Mouse (Mus musculus): Measurements from ENCODE around the gene Pgm5. TPM values are rescaled to one million over a fixed set of nuclear protein-coding genes. Genes with fewer than 3 reads are reported as not detected.

Pgm5 gene
- total RNA-seq, 1 experiment, result 3.0 TPM

- H3K9ac ChIP-seq (ENCODE audit: insufficient read depth, low read depth, low read length, poor library complexity, severe bottlenecking), result no peak overlapping the region
- TF ChIP-seq ZC3H11A (IDR thresholded peaks at IDR 0.05; ENCODE audit: borderline replicate concordance, low read depth, low read length) (no peak), HCFC1 (IDR thresholded peaks at IDR 0.05; ENCODE audit: borderline replicate concordance, insufficient read depth, low read length) (no peak), MAFK (IDR thresholded peaks at IDR 0.05; ENCODE audit: insufficient read depth, low read depth, low read length) (no peak), CHD2 (IDR thresholded peaks at IDR 0.05; ENCODE audit: low read depth, low read length) (no peak), ZNF384 (IDR thresholded peaks at IDR 0.05; ENCODE audit: low read depth, low read length) (no peak)
- no peak for DNase-seq (ENCODE audit: low read depth, low spot score)
- no peaks in the 10 kb centered on the region for H3K4me1 ChIP-seq (ENCODE audit: control insufficient read depth in 2 of 2, insufficient read depth in 2 of 2, low read length in 2 of 2, poor library complexity in 1 of 2)
- H3K9me3 ChIP-seq (ENCODE audit: control insufficient read depth, insufficient read depth, low read depth, low read length), result no peaks in the 10 kb centered on the region
- H3K4me3 ChIP-seq (ENCODE audit: insufficient read depth in 1 of 2, low read depth in 1 of 2, low read length in 2 of 2, poor library complexity in 1 of 2, severe bottlenecking in 1 of 2), result no peak overlapping the region
- H3K27ac ChIP-seq (ENCODE audit: insufficient read depth, low read depth, low read length, poor library complexity, severe bottlenecking), result no peak overlapping the region
- in situ Hi-C loops (cut with MboI; ENCODE audit: low sequenced_read_pairs in 2 of 2, unreplicated experiment in 2 of 2), result no loop called here
- no peaks in the 10 kb centered on the region for H3K36me3 ChIP-seq (ENCODE audit: control insufficient read depth, insufficient read depth, low read length, poor library complexity, severe bottlenecking)
These were observed 141.2 kb downstream of the Pgm5 start for GRCm38 (mm10) chr19:24720448-24720847.

DNA sequence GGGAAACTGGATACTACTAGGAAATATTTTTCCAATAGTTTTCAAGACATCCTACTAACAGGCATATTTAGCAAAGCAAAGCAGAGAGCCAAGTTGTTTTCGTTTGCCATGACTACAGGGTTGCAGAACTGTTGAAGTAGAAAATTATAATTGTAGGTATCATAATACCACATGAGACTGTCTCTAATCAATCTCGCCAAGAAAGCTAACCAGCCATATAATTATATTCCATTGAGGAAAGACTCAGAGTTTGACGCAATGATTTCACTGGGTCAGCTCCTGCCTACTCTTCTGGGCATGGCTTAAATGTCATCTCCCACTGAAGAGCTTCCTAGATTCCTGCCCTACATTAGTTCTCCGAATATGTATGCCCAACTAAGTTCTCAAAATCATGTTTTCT, 142.2 kb downstream of the Pgm5 start:
- TF ChIP-seq MAFK (IDR thresholded peaks at IDR 0.05; ENCODE audit: insufficient read depth, low read depth, low read length) (no peak), HCFC1 (IDR thresholded peaks at IDR 0.05; ENCODE audit: borderline replicate concordance, insufficient read depth, low read length) (no peak), CHD2 (IDR thresholded peaks at IDR 0.05; ENCODE audit: low read depth, low read length) (no peak), ZC3H11A (IDR thresholded peaks at IDR 0.05; ENCODE audit: borderline replicate concordance, low read depth, low read length) (no peak), ZNF384 (IDR thresholded peaks at IDR 0.05; ENCODE audit: low read depth, low read length) (no peak)
- in situ Hi-C loops (cut with MboI; ENCODE audit: low sequenced_read_pairs in 2 of 2, unreplicated experiment in 2 of 2), result no loop called here
- Histone ChIP-seq H3K4me3 (ENCODE audit: insufficient read depth in 1 of 2, low read depth in 1 of 2, low read length in 2 of 2, poor library complexity in 1 of 2, severe bottlenecking in 1 of 2) (no peak overlapping the region), H3K27ac (ENCODE audit: insufficient read depth, low read depth, low read length, poor library complexity, severe bottlenecking) (no peak overlapping the region), H3K4me1 (ENCODE audit: control insufficient read depth in 2 of 2, insufficient read depth in 2 of 2, low read length in 2 of 2, poor library complexity in 1 of 2) (no peaks in the 10 kb centered on the region), H3K9me3 (ENCODE audit: control insufficient read depth, insufficient read depth, low read depth, low read length) (no peaks in the 10 kb centered on the region), H3K9ac (ENCODE audit: insufficient read depth, low read depth, low read length, poor library complexity, severe bottlenecking) (no peak overlapping the region), H3K36me3 (ENCODE audit: control insufficient read depth, insufficient read depth, low read length, poor library complexity, severe bottlenecking) (no peaks in the 10 kb centered on the region)
- no peak for DNase-seq (ENCODE audit: low read depth, low spot score)

GRCm38 (mm10) chr19:24718021-24718420, 143.6 kb downstream of the Pgm5 start:
- TF ChIP-seq ZC3H11A (IDR thresholded peaks at IDR 0.05; ENCODE audit: borderline replicate concordance, low read depth, low read length) (no peak), ZNF384 (IDR thresholded peaks at IDR 0.05; ENCODE audit: low read depth, low read length) (no peak), CHD2 (IDR thresholded peaks at IDR 0.05; ENCODE audit: low read depth, low read length) (no peak), MAFK (IDR thresholded peaks at IDR 0.05; ENCODE audit: insufficient read depth, low read depth, low read length) (no peak), HCFC1 (IDR thresholded peaks at IDR 0.05; ENCODE audit: borderline replicate concordance, insufficient read depth, low read length) (no peak)
- H3K9ac ChIP-seq (ENCODE audit: insufficient read depth, low read depth, low read length, poor library complexity, severe bottlenecking), result no peak overlapping the region
- H3K4me1 ChIP-seq (ENCODE audit: control insufficient read depth in 2 of 2, insufficient read depth in 2 of 2, low read length in 2 of 2, poor library complexity in 1 of 2), result no peaks in the 10 kb centered on the region
- H3K36me3 ChIP-seq (ENCODE audit: control insufficient read depth, insufficient read depth, low read length, poor library complexity, severe bottlenecking), result no peaks in the 10 kb centered on the region
- H3K4me3 ChIP-seq (ENCODE audit: insufficient read depth in 1 of 2, low read depth in 1 of 2, low read length in 2 of 2, poor library complexity in 1 of 2, severe bottlenecking in 1 of 2), result no peak overlapping the region
- in situ Hi-C loops (cut with MboI; ENCODE audit: low sequenced_read_pairs in 2 of 2, unreplicated experiment in 2 of 2), result no loop called here
- no peak overlapping the region for H3K27ac ChIP-seq (ENCODE audit: insufficient read depth, low read depth, low read length, poor library complexity, severe bottlenecking)
- DNase-seq (ENCODE audit: low read depth, low spot score), result no peak
- no peaks in the 10 kb centered on the region for H3K9me3 ChIP-seq (ENCODE audit: control insufficient read depth, insufficient read depth, low read depth, low read length)

- Histone ChIP-seq H3K4me3 (ENCODE audit: insufficient read depth in 1 of 2, low read depth in 1 of 2, low read length in 2 of 2, poor library complexity in 1 of 2, severe bottlenecking in 1 of 2) (no peak overlapping the region), H3K27ac (ENCODE audit: insufficient read depth, low read depth, low read length, poor library complexity, severe bottlenecking) (no peak overlapping the region), H3K36me3 (ENCODE audit: control insufficient read depth, insufficient read depth, low read length, poor library complexity, severe bottlenecking) (no peaks in the 10 kb centered on the region), H3K4me1 (ENCODE audit: control insufficient read depth in 2 of 2, insufficient read depth in 2 of 2, low read length in 2 of 2, poor library complexity in 1 of 2) (no peaks in the 10 kb centered on the region), H3K9ac (ENCODE audit: insufficient read depth, low read depth, low read length, poor library complexity, severe bottlenecking) (no peak overlapping the region), H3K9me3 (ENCODE audit: control insufficient read depth, insufficient read depth, low read depth, low read length) (no peaks in the 10 kb centered on the region)
- no peak for DNase-seq (ENCODE audit: low read depth, low spot score)
- no peak for TF ChIP-seq CHD2 (IDR thresholded peaks at IDR 0.05; ENCODE audit: low read depth, low read length)
- no peak for TF ChIP-seq ZC3H11A (IDR thresholded peaks at IDR 0.05; ENCODE audit: borderline replicate concordance, low read depth, low read length)
- TF ChIP-seq MAFK (IDR thresholded peaks at IDR 0.05; ENCODE audit: insufficient read depth, low read depth, low read length), result no peak
- TF ChIP-seq ZNF384 (IDR thresholded peaks at IDR 0.05; ENCODE audit: low read depth, low read length), result no peak
- no peak for TF ChIP-seq HCFC1 (IDR thresholded peaks at IDR 0.05; ENCODE audit: borderline replicate concordance, insufficient read depth, low read length)
- in situ Hi-C loops (cut with MboI; ENCODE audit: low sequenced_read_pairs in 2 of 2, unreplicated experiment in 2 of 2), result no loop called here
These were observed 145.2 kb downstream of the Pgm5 start for GRCm38 (mm10) chr19:24716303-24717097.

Measured in ES-E14 (cell line).